ENCODE assay signal across 8 mouse cellular contexts in the genomic region with DNA sequence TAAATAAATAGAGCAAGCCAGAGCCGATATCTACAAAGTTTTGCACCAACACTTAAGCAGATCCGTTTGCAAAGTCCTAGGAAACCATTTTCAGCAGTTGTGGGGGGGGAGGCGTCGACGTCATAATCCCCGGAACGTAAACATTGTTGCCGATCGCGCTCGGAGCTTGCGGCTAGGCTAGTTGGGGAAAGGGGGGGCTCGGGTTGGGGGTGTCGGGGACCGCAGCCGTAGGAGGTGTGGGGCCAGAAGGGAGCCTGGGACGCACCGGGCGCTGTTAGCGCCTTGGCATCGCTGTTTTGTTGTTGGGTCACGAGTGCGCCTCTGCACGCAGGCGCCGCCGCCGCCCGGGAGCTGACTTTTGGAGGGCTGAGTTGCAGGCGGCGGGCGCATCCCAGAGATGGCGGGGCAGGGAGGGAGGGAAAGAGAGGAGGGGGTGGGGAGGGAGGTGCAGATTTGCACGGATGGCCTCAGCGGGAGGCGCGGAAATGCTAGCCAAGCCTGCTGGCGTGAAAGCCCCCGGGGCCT. TPM values are rescaled to one million over a fixed set of nuclear protein-coding genes. Genes with fewer than 3 reads are reported as not detected.
DNase-seq lines count a peak whose midpoint lies in the region; ATAC-seq and TF ChIP-seq lines count a peak whose summit lies in the region.

No protein-coding gene starts in this region.

- DNase-seq in CD8-positive naive resting alpha-beta T cell, adult 2 months (ENCODE audit: low read depth in 2 of 2, low spot score in 2 of 2), result peak; percentile 90 to 91
- peak; percentile 91 for DNase-seq in brain, embryonic 14.5 days (ENCODE audit: low read depth)
- DNase-seq in forebrain, embryonic 11.5 days (ENCODE audit: low spot score), result peak; percentile 88
- DNase-seq in heart, postnatal 10 days, result peak; percentile 81 to 83
- DNase-seq in kidney, postnatal 4 days, result peak; percentile 80 to 86
- peak; percentile 86 for DNase-seq in lung, embryonic 14.5 days
- DNase-seq in thymus, adult 18-20 months, result peak; percentile 64 to 74

- H3K4me1 ChIP-seq in forebrain, embryonic 11.5 days (replicated peaks; ENCODE audit: control insufficient read depth, insufficient read depth, low read length), result peaks cover 43% of the 10 kb centered on the region
- H3K4me1 ChIP-seq in lung, embryonic 14.5 days (ENCODE audit: insufficient read depth), result peaks cover 2% of the 10 kb centered on the region; the same call in 1 of the 2 replicates

- H3K9me3 ChIP-seq in forebrain, embryonic 11.5 days (ENCODE audit: control insufficient read depth, low read length), result no peaks in the 10 kb centered on the region
- H3K9me3 ChIP-seq in lung, embryonic 14.5 days (ENCODE audit: low read depth, low read length), result no peaks in the 10 kb centered on the region

- intact Hi-C loops in heart, postnatal 10 days (cut with DNase I), result loop anchor here (2.0 kb wide), 1 partner anchor 24 kb away; no protein-coding TSS in a partner anchor

- no peaks in the 10 kb centered on the region for H3K27me3 ChIP-seq in forebrain, embryonic 11.5 days (ENCODE audit: control insufficient read depth, insufficient read depth, low read length)
- no peaks in the 10 kb centered on the region for H3K27me3 ChIP-seq in lung, embryonic 14.5 days (ENCODE audit: insufficient read depth, low read length)

- peak overlapping the region; percentile 60 for H3K27ac ChIP-seq in forebrain, embryonic 11.5 days (ENCODE audit: low read depth, low read length)
- H3K27ac ChIP-seq in lung, embryonic 14.5 days (ENCODE audit: low read depth), result peak overlapping the region; percentile 88

- peak overlapping the region; percentile 46 for H3K4me3 ChIP-seq in forebrain, embryonic 11.5 days (ENCODE audit: low read depth, low read length)
- H3K4me3 ChIP-seq in lung, embryonic 14.5 days (ENCODE audit: low read depth, low read length), result peak overlapping the region; percentile 67

- H3K4me2 ChIP-seq in forebrain, embryonic 11.5 days (ENCODE audit: low read depth, low read length, severe bottlenecking), result peak overlapping the region; percentile 96
- peak overlapping the region; percentile 100 for H3K4me2 ChIP-seq in lung, embryonic 14.5 days

- TF ChIP-seq POLR2A in brain, embryonic 14.5 days (IDR thresholded peaks at IDR 0.05; ENCODE audit: borderline replicate concordance, extremely low read depth, insufficient read depth, insufficient read length, poor library complexity, severe bottlenecking), result peak; percentile 30; the same call in 1 of the 2 replicates

- no peaks in the 10 kb centered on the region for H3K36me3 ChIP-seq in forebrain, embryonic 11.5 days (ENCODE audit: control insufficient read depth, insufficient read depth, low read length)
- no peaks in the 10 kb centered on the region for H3K36me3 ChIP-seq in lung, embryonic 14.5 days (ENCODE audit: insufficient read depth)

- peak; percentile 62 for ATAC-seq in forebrain, embryonic 11.5 days (replicated peaks; ENCODE audit: low FRiP score)
- ATAC-seq in lung, embryonic 14.5 days (ENCODE audit: insufficient read depth), result peak; percentile 66
- ATAC-seq in neutrophil, adult 5-6 weeks (ENCODE audit: extremely low read depth, insufficient number of reproducible peaks, low FRiP score, poor library complexity, severe bottlenecking), result peak; percentile 43; the same call in 1 of the 2 replicates

- under 1% methylated on average over 36 of the region's 39 CpGs for WGBS in forebrain, embryonic 11.5 days
- under 1% methylated on average over 39 of the region's 39 CpGs for WGBS in lung, embryonic 14.5 days

- no peak for TF ChIP-seq CTCF in brain, embryonic 14.5 days (IDR thresholded peaks at IDR 0.05; ENCODE audit: borderline replicate concordance, extremely low read depth, insufficient read depth, insufficient read length)
- no peak for TF ChIP-seq CTCF in lung, embryonic 14.5 days (IDR thresholded peaks at IDR 0.05; ENCODE audit: low read depth)

- H3K9ac ChIP-seq in forebrain, embryonic 11.5 days (ENCODE audit: low read length), result peak overlapping the region; percentile 71
- peak overlapping the region; percentile 79 for H3K9ac ChIP-seq in lung, embryonic 14.5 days

RNA-seq across cellular contexts. Expression of gene Kdm2b, which starts 0.6 kb away (rescaled TPM):
- polyA plus RNA-seq in brain, embryonic 14.5 days (2012; rRNA removed), result 81.7 and 102 TPM in 2 replicates
- 78.0 and 92.4 TPM in 2 replicates for polyA plus RNA-seq in forebrain, embryonic 11.5 days (2014; fragmentation: Nextera tagmentation; extraction: Ambion mirVana)
- total RNA-seq in heart, postnatal 10 days (2021), result 10 to 100 TPM; 23.1 to 23.3 TPM
- polyA plus RNA-seq in lung, embryonic 14.5 days (2014; fragmentation: Nextera tagmentation; extraction: Ambion mirVana), result 38.5 and 46.7 TPM in 2 replicates
- 24.3 and 27.4 TPM in 2 replicates for total RNA-seq in neutrophil, adult 5-6 weeks (2017)

RNA-seq across cellular contexts. Expression of gene Orai1, which starts 25.8 kb away (rescaled TPM):
- polyA plus RNA-seq in brain, embryonic 14.5 days (2012; rRNA removed), result 21.2 and 23.6 TPM in 2 replicates
- polyA plus RNA-seq in forebrain, embryonic 11.5 days (2014; fragmentation: Nextera tagmentation; extraction: Ambion mirVana), result 9.6 and 9.8 TPM in 2 replicates
- total RNA-seq in heart, postnatal 10 days (2021), result 10 to 100 TPM; 18.7 to 20.2 TPM
- polyA plus RNA-seq in lung, embryonic 14.5 days (2014; fragmentation: Nextera tagmentation; extraction: Ambion mirVana), result 16.8 and 18.2 TPM in 2 replicates
- total RNA-seq in neutrophil, adult 5-6 weeks (2017), result 36.6 and 38.4 TPM in 2 replicates

RNA-seq across cellular contexts. Expression of gene Morn3, which starts 57.8 kb away (rescaled TPM):
- polyA plus RNA-seq in brain, embryonic 14.5 days (2012; rRNA removed), result 0.16 and 0.59 TPM in 2 replicates
- polyA plus RNA-seq in forebrain, embryonic 11.5 days (2014; fragmentation: Nextera tagmentation; extraction: Ambion mirVana), result not detected in 2 replicates
- not detected for total RNA-seq in heart, postnatal 10 days (2021)
- 0.72 TPM in 1 of 2 replicates, not detected in the other for polyA plus RNA-seq in lung, embryonic 14.5 days (2014; fragmentation: Nextera tagmentation; extraction: Ambion mirVana)
- total RNA-seq in neutrophil, adult 5-6 weeks (2017), result not detected in 2 replicates

Comparison
In these comparisons a context has a peak if more than half of its experiments do, and no peak if none do; other contexts are left out.
1. Peak in every context shown above with its lines: DNase-seq, ATAC-seq, H3K4me3 ChIP-seq and H3K27ac ChIP-seq.